Mouse (Mus musculus) left cerebral cortex, adult 11 months (tissue): ENCODE measurements around the gene Olfml2b.
A peak's percentile ranks its signal among the peaks of the same experiment; 100 is the strongest.

Experiments
- DNase-seq: peaks from one replicate; pipeline ENCODE4 v3.0.0; 2022; ENCODE audit warnings: low spot score

Olfml2b gene

GRCm38 (mm10) chr1:170644255-170645205 is at the start of gene Olfml2b:
Olfml2b (plus strand) TSS chr1:170644532.
- DNase-seq: peak; percentile 57

- no peak for DNase-seq
Observed at GRCm38 (mm10) chr1:170594575-170594974, 49.8 kb upstream of the Olfml2b start.

GRCm38 (mm10) chr1:170605228-170606001 is 38.9 kb upstream of the Olfml2b start:
- DNase-seq: no peak

GRCm38 (mm10) chr1:170607231-170607917 is 37.0 kb upstream of the Olfml2b start:
- no peak for DNase-seq

- no peak for DNase-seq
Observed at GRCm38 (mm10) chr1:170608461-170609071, 35.8 kb upstream of the Olfml2b start.

GRCm38 (mm10) chr1:170609872-170610271 is 34.5 kb upstream of the Olfml2b start:
- DNase-seq: no peak

- no peak for DNase-seq
Observed at GRCm38 (mm10) chr1:170610289-170610688, 34.0 kb upstream of the Olfml2b start.

GRCm38 (mm10) chr1:170610695-170611094 is 33.6 kb upstream of the Olfml2b start:
- DNase-seq: no peak

GRCm38 (mm10) chr1:170611631-170612030 is 32.7 kb upstream of the Olfml2b start:
- no peak for DNase-seq

GRCm38 (mm10) chr1:170612968-170613872 is 31.1 kb upstream of the Olfml2b start:
- DNase-seq: peak; percentile 47

GRCm38 (mm10) chr1:170619686-170620374 is 24.5 kb upstream of the Olfml2b start:
- no peak for DNase-seq

GRCm38 (mm10) chr1:170622934-170623333 is 21.4 kb upstream of the Olfml2b start:
- no peak for DNase-seq

GRCm38 (mm10) chr1:170623432-170623831 is 20.9 kb upstream of the Olfml2b start:
- no peak for DNase-seq

- no peak for DNase-seq
Observed at GRCm38 (mm10) chr1:170630489-170630888, 13.8 kb upstream of the Olfml2b start.

GRCm38 (mm10) chr1:170631571-170631970 is 12.8 kb upstream of the Olfml2b start:
- DNase-seq: no peak

- peak; percentile 72 for DNase-seq
Observed at GRCm38 (mm10) chr1:170632385-170632784, 11.9 kb upstream of the Olfml2b start.

- DNase-seq: no peak
Observed at GRCm38 (mm10) chr1:170632856-170633255, 11.5 kb upstream of the Olfml2b start.

GRCm38 (mm10) chr1:170638941-170639340 is 5.4 kb upstream of the Olfml2b start:
- no peak for DNase-seq

GRCm38 (mm10) chr1:170645896-170646605 is 1.7 kb downstream of the Olfml2b start:
- DNase-seq: no peak
